Mouse (Mus musculus): ENCODE measurements at regions not wholly inside any gene's neighbourhood (a gene's known extent, or its start where the extent isn't known, plus 50 kb on each side); places are given as distances from the start of the nearest gene placed in this dataset.

DNA sequence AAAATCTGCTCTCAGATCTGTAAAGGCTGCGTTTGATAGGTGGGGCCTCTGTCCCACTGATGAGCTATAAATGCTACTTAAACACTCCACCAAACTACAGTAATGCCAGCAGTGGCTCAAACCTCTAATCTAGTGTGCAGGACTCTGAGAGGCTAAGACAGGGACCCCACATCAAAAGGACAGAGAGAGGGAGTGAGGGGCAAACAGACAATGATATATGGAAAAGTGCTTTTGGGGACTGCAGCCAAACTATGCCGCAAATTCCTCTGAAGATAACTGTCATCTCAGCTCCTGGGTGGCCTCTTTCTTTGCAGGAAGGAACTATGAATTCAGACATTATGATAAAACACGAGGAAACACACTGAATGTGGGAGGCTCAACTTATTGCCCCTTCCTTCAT, 138.9 kb upstream of the Ddit4l start:
- no peaks in the 10 kb centered on the region for H3K9me3 ChIP-seq (ENCODE audit: control insufficient read depth, low read length)
- 63% methylated on average over 3 of the region's 3 CpGs for WGBS
- DNase-seq (ENCODE audit: low spot score) (no peak), ATAC-seq (ENCODE audit: low FRiP score) (no peak)
- no peaks in the 10 kb centered on the region for H3K4me1 ChIP-seq (replicated peaks; ENCODE audit: control insufficient read depth, insufficient read depth, low read length)
- no peak overlapping the region for H3K27ac ChIP-seq
- H3K4me2 ChIP-seq (replicated peaks), result no peak overlapping the region
- H3K36me3 ChIP-seq (replicated peaks; ENCODE audit: control insufficient read depth, insufficient read depth), result no peaks in the 10 kb centered on the region
- no peak overlapping the region for H3K4me3 ChIP-seq (replicated peaks; ENCODE audit: low read length)
- H3K9ac ChIP-seq, result no peak overlapping the region
- no peaks in the 10 kb centered on the region for H3K27me3 ChIP-seq (ENCODE audit: control insufficient read depth, insufficient read depth, low read length)

DNA sequence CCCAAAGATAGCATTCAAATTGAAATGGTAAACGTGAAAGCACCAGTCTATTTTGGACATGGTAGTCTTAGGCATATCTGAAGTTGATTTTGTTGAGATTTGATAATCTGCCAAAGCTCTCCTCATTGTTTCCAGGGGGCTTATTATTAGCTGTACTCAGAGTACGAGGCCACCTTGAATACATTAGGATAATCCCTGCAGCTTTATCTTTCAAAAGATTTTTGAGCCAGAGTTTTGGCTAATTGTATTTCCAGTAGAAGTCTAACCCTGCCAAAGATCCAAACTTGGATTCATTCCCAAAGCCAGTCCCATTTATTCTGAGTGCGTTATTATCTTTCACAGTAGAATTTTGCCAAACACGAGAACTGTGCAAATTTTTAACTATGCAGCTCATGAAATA, 138.4 kb upstream of the Ddit4l start:
- Histone ChIP-seq H3K4me1 (replicated peaks; ENCODE audit: control insufficient read depth, insufficient read depth, low read length) (no peaks in the 10 kb centered on the region), H3K4me3 (replicated peaks; ENCODE audit: low read length) (no peak overlapping the region), H3K27me3 (ENCODE audit: control insufficient read depth, insufficient read depth, low read length) (no peaks in the 10 kb centered on the region), H3K4me2 (replicated peaks) (no peak overlapping the region), H3K9me3 (ENCODE audit: control insufficient read depth, low read length) (no peaks in the 10 kb centered on the region), H3K9ac (no peak overlapping the region), H3K27ac (no peak overlapping the region), H3K36me3 (replicated peaks; ENCODE audit: control insufficient read depth, insufficient read depth) (no peaks in the 10 kb centered on the region)
- 58% methylated on average over 4 of the region's 4 CpGs for WGBS
- DNase-seq (ENCODE audit: low spot score) (no peak), ATAC-seq (ENCODE audit: low FRiP score) (no peak)

DNA sequence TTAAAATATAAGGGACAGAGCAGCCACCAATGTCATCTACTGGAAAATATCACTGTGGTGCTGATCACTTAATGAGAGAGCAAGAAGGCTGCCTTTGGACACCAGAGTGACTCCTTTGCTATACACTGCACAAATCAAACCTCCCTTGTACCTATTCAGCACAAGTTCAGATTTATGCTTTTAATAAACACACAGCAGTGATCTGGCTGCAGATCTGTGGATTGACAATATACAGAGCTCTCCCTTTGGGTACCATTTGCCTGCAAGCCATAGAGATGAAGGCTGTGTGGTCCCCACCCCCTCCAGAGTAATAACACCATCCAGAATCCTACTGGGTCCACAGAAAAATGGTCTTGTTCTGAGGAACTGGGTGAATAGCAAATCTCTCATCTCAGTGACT, 131.8 kb upstream of the Ddit4l start:
- H3K27ac ChIP-seq, result no peak overlapping the region
- ATAC-seq (ENCODE audit: low FRiP score), result no peak
- no peaks in the 10 kb centered on the region for H3K27me3 ChIP-seq (ENCODE audit: control insufficient read depth, insufficient read depth, low read length)
- H3K36me3 ChIP-seq (replicated peaks; ENCODE audit: control insufficient read depth, insufficient read depth), result no peaks in the 10 kb centered on the region
- DNase-seq (ENCODE audit: low spot score), result no peak
- no peak overlapping the region for H3K9ac ChIP-seq
- no peak overlapping the region for H3K4me3 ChIP-seq (replicated peaks; ENCODE audit: low read length)
- no peak overlapping the region for H3K4me2 ChIP-seq (replicated peaks)
- no peaks in the 10 kb centered on the region for H3K4me1 ChIP-seq (replicated peaks; ENCODE audit: control insufficient read depth, insufficient read depth, low read length)
- no peaks in the 10 kb centered on the region for H3K9me3 ChIP-seq (ENCODE audit: control insufficient read depth, low read length)

DNA sequence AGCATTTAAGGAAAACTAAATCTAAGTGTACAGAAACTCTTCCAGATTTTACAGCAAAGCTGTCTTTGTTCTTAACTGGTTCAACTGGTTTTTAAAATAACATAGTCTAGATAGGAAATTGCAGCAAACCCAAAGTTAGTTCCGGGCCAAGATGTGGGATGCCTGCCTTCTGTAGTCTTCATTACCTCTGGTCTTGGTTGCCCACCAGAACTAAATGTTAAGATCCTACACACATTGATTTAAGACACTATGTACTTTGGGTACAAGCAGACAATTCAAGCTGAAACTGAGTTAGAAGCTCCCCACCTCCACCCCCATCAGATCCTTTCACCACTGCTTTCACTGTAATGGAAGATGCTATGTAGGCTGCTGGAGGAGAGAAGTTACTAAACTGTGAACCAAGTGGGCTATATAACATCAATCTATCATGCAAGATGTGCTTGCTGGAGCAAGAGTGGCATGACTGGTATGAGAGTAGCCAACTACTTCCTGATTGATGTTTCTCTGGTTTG, 129.8 kb upstream of the Ddit4l start:
- DNase-seq (ENCODE audit: low spot score) (no peak), ATAC-seq (ENCODE audit: low FRiP score) (no peak)
- no peak overlapping the region for H3K9ac ChIP-seq
- H3K27me3 ChIP-seq (ENCODE audit: control insufficient read depth, insufficient read depth, low read length), result no peaks in the 10 kb centered on the region
- no peak overlapping the region for H3K27ac ChIP-seq
- H3K4me1 ChIP-seq (replicated peaks; ENCODE audit: control insufficient read depth, insufficient read depth, low read length), result no peaks in the 10 kb centered on the region
- no peaks in the 10 kb centered on the region for H3K9me3 ChIP-seq (ENCODE audit: control insufficient read depth, low read length)
- WGBS, result 98% methylated on average over 1 of the region's 1 CpGs
- H3K36me3 ChIP-seq (replicated peaks; ENCODE audit: control insufficient read depth, insufficient read depth), result no peaks in the 10 kb centered on the region
- H3K4me2 ChIP-seq (replicated peaks), result no peak overlapping the region
- H3K4me3 ChIP-seq (replicated peaks; ENCODE audit: low read length), result no peak overlapping the region

DNA sequence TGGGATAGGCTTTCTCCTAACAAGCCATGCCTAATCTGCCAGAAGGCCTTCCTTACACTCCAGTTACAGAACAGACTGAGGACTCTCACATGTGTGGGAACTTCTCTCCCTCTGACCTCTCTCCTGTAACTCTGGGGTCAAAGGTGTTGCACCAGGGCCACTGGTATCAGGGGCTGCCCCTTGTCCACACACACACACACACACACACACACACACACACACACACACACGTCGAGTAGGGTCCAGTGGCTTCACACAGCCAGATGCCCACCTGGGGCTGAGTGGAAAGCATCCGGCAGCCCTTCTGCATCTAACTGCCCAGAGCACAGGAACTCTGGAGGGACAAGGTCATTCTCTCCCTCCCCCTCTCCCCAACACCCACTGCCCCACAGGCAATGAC, 123.1 kb upstream of the Ddit4l start:
- H3K9me3 ChIP-seq (ENCODE audit: control insufficient read depth, low read length), result no peaks in the 10 kb centered on the region

DNA sequence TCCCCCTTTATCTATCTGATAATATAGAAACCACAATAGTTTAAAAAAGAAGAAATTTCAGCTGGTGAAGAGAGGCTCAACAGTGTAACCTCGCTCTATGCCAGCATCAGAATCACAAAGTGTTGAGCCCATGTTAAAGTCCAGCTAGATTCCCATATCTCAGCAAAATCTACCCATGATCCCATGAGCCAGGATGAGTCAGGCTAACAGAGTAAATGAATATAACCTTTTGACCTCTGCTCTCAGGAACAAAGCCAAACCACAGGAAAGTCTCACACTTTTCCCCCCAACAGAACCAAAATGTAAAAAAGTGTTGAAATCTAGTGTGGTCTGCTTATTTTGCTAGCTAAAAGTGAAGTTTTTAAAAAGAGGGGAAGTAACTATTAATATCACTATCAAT, 110.1 kb upstream of the Ddit4l start:
- H3K9me3 ChIP-seq (ENCODE audit: control insufficient read depth, low read length), result no peaks in the 10 kb centered on the region
- H3K4me3 ChIP-seq (replicated peaks; ENCODE audit: low read length), result no peak overlapping the region
- H3K27me3 ChIP-seq (ENCODE audit: control insufficient read depth, insufficient read depth, low read length), result no peaks in the 10 kb centered on the region
- H3K9ac ChIP-seq, result no peak overlapping the region
- no peak for ATAC-seq (ENCODE audit: low FRiP score)
- WGBS, result 90% methylated on average over 1 of the region's 1 CpGs
- H3K36me3 ChIP-seq (replicated peaks; ENCODE audit: control insufficient read depth, insufficient read depth), result no peaks in the 10 kb centered on the region
- H3K4me2 ChIP-seq (replicated peaks), result no peak overlapping the region
- no peaks in the 10 kb centered on the region for H3K4me1 ChIP-seq (replicated peaks; ENCODE audit: control insufficient read depth, insufficient read depth, low read length)
- DNase-seq (ENCODE audit: low spot score), result no peak
- H3K27ac ChIP-seq, result no peak overlapping the region

More for the DNA sequence above, 123.1 kb upstream of the Ddit4l start:
- Histone ChIP-seq H3K27me3 (ENCODE audit: control insufficient read depth, insufficient read depth, low read length) (no peaks in the 10 kb centered on the region), H3K36me3 (replicated peaks; ENCODE audit: control insufficient read depth, insufficient read depth) (no peaks in the 10 kb centered on the region), H3K27ac (no peak overlapping the region), H3K9ac (no peak overlapping the region), H3K4me3 (replicated peaks; ENCODE audit: low read length) (no peak overlapping the region), H3K4me1 (replicated peaks; ENCODE audit: control insufficient read depth, insufficient read depth, low read length) (no peaks in the 10 kb centered on the region), H3K4me2 (replicated peaks) (no peak overlapping the region)
- ATAC-seq (ENCODE audit: low FRiP score) (no peak), DNase-seq (ENCODE audit: low spot score) (no peak)
- WGBS, result 48% methylated on average over 3 of the region's 3 CpGs

DNA sequence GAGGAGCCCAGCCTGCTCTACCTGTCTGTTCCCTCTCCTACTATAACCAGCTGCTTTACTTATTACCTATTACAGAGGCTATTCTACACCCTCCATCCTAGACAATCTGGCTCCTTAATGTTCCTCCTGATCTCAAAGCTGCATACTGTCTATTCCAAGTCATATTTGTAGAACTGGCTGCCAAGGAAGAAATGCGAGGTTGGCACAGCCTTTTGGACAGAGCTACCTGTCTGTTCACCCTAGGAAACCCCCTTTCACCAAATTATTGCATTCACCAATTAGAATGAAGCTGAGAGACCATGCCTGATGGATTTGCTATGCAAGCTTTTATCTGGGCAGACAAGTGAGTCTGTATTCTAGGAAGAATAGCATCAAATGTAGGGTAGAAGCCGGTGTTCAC, 109.0 kb upstream of the Ddit4l start:
- no peak for ATAC-seq (ENCODE audit: low FRiP score)
- Histone ChIP-seq H3K4me3 (replicated peaks; ENCODE audit: low read length) (no peak overlapping the region), H3K36me3 (replicated peaks; ENCODE audit: control insufficient read depth, insufficient read depth) (no peaks in the 10 kb centered on the region), H3K27ac (no peak overlapping the region), H3K27me3 (ENCODE audit: control insufficient read depth, insufficient read depth, low read length) (no peaks in the 10 kb centered on the region), H3K4me2 (replicated peaks) (no peak overlapping the region), H3K9ac (no peak overlapping the region), H3K9me3 (ENCODE audit: control insufficient read depth, low read length) (no peaks in the 10 kb centered on the region), H3K4me1 (replicated peaks; ENCODE audit: control insufficient read depth, insufficient read depth, low read length) (no peaks in the 10 kb centered on the region)
- no peak for DNase-seq (ENCODE audit: low spot score)
- WGBS, result 58% methylated on average over 2 of the region's 2 CpGs

DNA sequence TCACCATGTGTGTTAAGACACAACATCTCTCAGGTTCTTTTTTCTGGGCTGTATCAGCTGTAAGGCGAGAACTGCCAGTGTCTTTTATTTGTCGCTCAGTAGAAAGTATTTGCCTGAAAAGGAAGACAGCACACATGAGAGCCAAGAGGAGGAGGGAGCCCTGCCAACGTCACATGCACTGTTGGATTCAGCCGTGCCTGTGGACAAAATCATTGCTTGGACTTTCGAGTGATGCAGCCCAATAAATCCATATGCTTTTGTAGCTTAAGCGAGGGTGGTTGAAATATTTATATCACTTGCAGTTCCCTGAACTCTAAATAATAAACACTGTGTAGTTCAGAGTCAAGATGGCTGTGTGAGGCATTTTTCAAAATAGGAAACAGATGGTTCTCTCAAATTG, 108.4 kb upstream of the Ddit4l start:
- H3K9me3 ChIP-seq (ENCODE audit: control insufficient read depth, low read length), result no peaks in the 10 kb centered on the region
- no peaks in the 10 kb centered on the region for H3K36me3 ChIP-seq (replicated peaks; ENCODE audit: control insufficient read depth, insufficient read depth)
- ATAC-seq (ENCODE audit: low FRiP score) (no peak), DNase-seq (ENCODE audit: low spot score) (peak; percentile 32)
- H3K4me1 ChIP-seq (replicated peaks; ENCODE audit: control insufficient read depth, insufficient read depth, low read length), result 0 out of 2 replicates have a peak, but pooled peaks cover 4% of the 10 kb centered on the region
- H3K27ac ChIP-seq, result no peak overlapping the region
- H3K27me3 ChIP-seq (ENCODE audit: control insufficient read depth, insufficient read depth, low read length), result no peaks in the 10 kb centered on the region
- WGBS, result 61% methylated on average over 6 of the region's 6 CpGs
- no peak overlapping the region for H3K4me2 ChIP-seq (replicated peaks)
- H3K4me3 ChIP-seq (replicated peaks; ENCODE audit: low read length), result no peak overlapping the region
- no peak overlapping the region for H3K9ac ChIP-seq

DNA sequence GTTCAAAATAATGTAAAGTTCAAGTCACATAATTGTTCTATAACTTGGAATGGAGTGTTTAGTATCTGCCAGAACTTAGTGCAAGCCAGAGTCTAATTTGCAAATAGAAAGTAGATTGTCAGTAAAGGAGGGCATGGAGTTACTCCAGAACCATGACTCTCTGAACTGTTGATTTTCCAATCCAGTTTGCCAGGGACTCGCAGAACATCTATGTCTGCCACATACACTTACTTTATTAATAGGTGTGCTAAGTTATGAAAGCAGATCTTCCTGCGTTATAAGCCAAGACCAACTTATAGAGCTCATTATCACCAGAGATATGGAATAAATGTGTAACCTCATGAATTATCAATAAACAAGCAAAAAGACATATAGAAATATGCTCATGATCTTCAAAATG, 107.2 kb upstream of the Ddit4l start:
- Histone ChIP-seq H3K4me2 (replicated peaks) (no peak overlapping the region), H3K27ac (no peak overlapping the region), H3K4me3 (replicated peaks; ENCODE audit: low read length) (no peak overlapping the region), H3K9ac (no peak overlapping the region), H3K4me1 (replicated peaks; ENCODE audit: control insufficient read depth, insufficient read depth, low read length) (0 out of 2 replicates have a peak, but pooled peaks cover 4% of the 10 kb centered on the region), H3K27me3 (ENCODE audit: control insufficient read depth, insufficient read depth, low read length) (no peaks in the 10 kb centered on the region), H3K9me3 (ENCODE audit: control insufficient read depth, low read length) (no peaks in the 10 kb centered on the region), H3K36me3 (replicated peaks; ENCODE audit: control insufficient read depth, insufficient read depth) (no peaks in the 10 kb centered on the region)
- 96% methylated on average over 2 of the region's 2 CpGs for WGBS
- ATAC-seq (ENCODE audit: low FRiP score) (no peak), DNase-seq (ENCODE audit: low spot score) (no peak)

DNA sequence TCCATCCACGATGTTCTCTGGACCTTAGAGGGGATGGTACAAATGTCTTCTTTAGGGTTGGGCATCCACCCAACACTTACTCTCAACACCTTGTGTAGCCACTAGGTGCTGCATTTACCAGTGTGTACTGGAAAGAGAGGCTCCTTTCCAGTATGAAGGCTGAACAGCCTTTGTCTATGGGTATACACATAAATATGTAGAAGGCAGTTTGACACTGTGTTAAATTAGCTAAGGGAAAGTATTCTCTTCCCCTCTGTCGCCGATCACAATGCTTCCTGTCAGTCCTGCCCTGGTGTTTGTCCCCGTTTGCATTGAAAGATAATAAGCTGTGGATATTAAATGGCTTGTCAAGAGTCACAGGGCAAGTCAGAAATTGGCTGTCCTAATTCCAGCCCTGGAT, 104.0 kb upstream of the Ddit4l start:
- no peak overlapping the region for H3K9ac ChIP-seq
- H3K27ac ChIP-seq, result no peak overlapping the region
- peak; percentile 18 for DNase-seq (ENCODE audit: low spot score)
- no peak overlapping the region for H3K4me2 ChIP-seq (replicated peaks)
- ATAC-seq (ENCODE audit: low FRiP score), result no peak
- 23% methylated on average over 4 of the region's 4 CpGs for WGBS
- H3K9me3 ChIP-seq (ENCODE audit: control insufficient read depth, low read length), result no peaks in the 10 kb centered on the region
- 0 out of 2 replicates have a peak, but pooled peaks cover 4% of the 10 kb centered on the region for H3K4me1 ChIP-seq (replicated peaks; ENCODE audit: control insufficient read depth, insufficient read depth, low read length)
- H3K36me3 ChIP-seq (replicated peaks; ENCODE audit: control insufficient read depth, insufficient read depth), result no peaks in the 10 kb centered on the region
- no peak overlapping the region for H3K4me3 ChIP-seq (replicated peaks; ENCODE audit: low read length)
- H3K27me3 ChIP-seq (ENCODE audit: control insufficient read depth, insufficient read depth, low read length), result no peaks in the 10 kb centered on the region

All from hindbrain, embryonic 14.5 days (tissue).